Mouse (Mus musculus): ENCODE measurements at regions not wholly inside any gene's neighbourhood (a gene's known extent, or its start where the extent isn't known, plus 50 kb on each side); places are given as distances from the start of the nearest gene placed in this dataset.

DNA sequence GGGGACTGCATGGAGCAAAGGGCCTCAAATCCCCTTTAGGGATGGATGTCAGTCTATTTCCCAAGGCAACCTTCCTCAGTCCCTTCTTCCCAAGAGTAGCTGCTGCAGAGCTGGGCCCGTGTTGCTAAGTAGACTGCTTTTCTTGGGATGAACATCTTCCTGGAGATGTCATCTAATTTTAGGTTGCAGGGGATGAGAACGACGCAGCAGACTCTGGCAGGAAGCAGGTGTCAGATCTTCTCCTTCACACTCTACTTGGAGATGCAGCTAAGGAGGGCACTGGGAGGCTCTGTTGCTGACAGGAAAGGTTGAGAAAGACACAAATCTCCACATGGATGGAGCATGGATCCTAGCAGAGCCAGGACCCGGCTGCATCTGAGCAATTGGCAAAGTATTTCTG is 149.4 kb downstream of the Mex3b start:
- TF ChIP-seq CTCF (IDR thresholded peaks at IDR 0.05; ENCODE audit: extremely low read depth, insufficient read depth, insufficient read length, insufficient replicate concordance) (no peak), POLR2A (IDR thresholded peaks at IDR 0.05; ENCODE audit: low read depth, low read length) (no peak)

Data from spleen, adult 2 months (tissue).